Mouse (Mus musculus) duodenum, adult 2 months (tissue): ENCODE results near the gene Olfr1380. TPM values are rescaled to one million over a fixed set of nuclear protein-coding genes. Genes with fewer than 3 reads are reported as not detected.

Experiments used
- polyA plus RNA-seq: library from polyadenylated mRNA; depleted of rRNA; stranded (reverse); fragments of >200 nt; gene quantifications from 2 replicates; pipeline ENCODE4 v1.2.3, GENCODE M21; 2012; ENCODE audit warnings: low replicate concordance; rRNA removed

The Olfr1380 gene
- polyA plus RNA-seq, result not detected in 2 replicates

GRCm38 (mm10) chr11:49556578-49556977 is at the start of gene Olfr1380:
Olfr1380 (plus strand) TSS chr11:49556878.

GRCm38 (mm10) chr11:49519348-49519747 is 37.3 kb upstream of the Olfr1380 start, which contains the start of gene Olfr1383:
Olfr1383 (plus strand) TSS chr11:49519648.

GRCm38 (mm10) chr11:49527947-49528346 is 28.7 kb upstream of the Olfr1380 start, which contains the start of gene Olfr1382:
Olfr1382 (plus strand) TSS chr11:49528247.

GRCm38 (mm10) chr11:49543149-49543548 is 13.5 kb upstream of the Olfr1380 start, which contains the start of gene Olfr1381:
Olfr1381 (plus strand) TSS chr11:49543449.

GRCm38 (mm10) chr11:49608938-49609867 is 52.5 kb downstream of the Olfr1380 start, which contains the start of gene Flt4:
Flt4 (plus strand) TSS chr11:49609263.

Other genes starting within 250 kb of the Olfr1380 start
- gene Olfr1391, start 234.1 kb upstream of the Olfr1380 start, polyA plus RNA-seq, result not detected in 2 replicates
- gene Olfr1390, start 221.7 kb upstream of the Olfr1380 start, polyA plus RNA-seq, result not detected in 2 replicates
- not detected in 2 replicates for gene Olfr1389, start 133.8 kb upstream of the Olfr1380 start, polyA plus RNA-seq
- gene Olfr1388, start 120.3 kb upstream of the Olfr1380 start, polyA plus RNA-seq, result not detected in 2 replicates
- gene Olfr1387, start 101.5 kb upstream of the Olfr1380 start, polyA plus RNA-seq, result not detected in 2 replicates
- gene Olfr1386, start 91.8 kb upstream of the Olfr1380 start, polyA plus RNA-seq, result not detected in 2 replicates
- not detected in 2 replicates for gene Olfr1385, start 67.8 kb upstream of the Olfr1380 start, polyA plus RNA-seq
- not detected in 2 replicates for gene Olfr1384, start 50.2 kb upstream of the Olfr1380 start, polyA plus RNA-seq
- not detected in 2 replicates for gene Olfr1383, start 37.2 kb upstream of the Olfr1380 start, polyA plus RNA-seq
- gene Olfr1382, start 28.6 kb upstream of the Olfr1380 start, polyA plus RNA-seq, result not detected in 2 replicates
- gene Olfr1381, start 13.4 kb upstream of the Olfr1380 start, polyA plus RNA-seq, result not detected in 2 replicates
- 4.3 and 4.4 TPM in 2 replicates for gene Flt4, start 52.4 kb downstream of the Olfr1380 start, polyA plus RNA-seq
- 9.7 and 22.7 TPM in 2 replicates for gene Scgb3a1, start 106.7 kb downstream of the Olfr1380 start, polyA plus RNA-seq
- 1.4 and 1.7 TPM in 2 replicates for gene Cnot6, start 155.8 kb downstream of the Olfr1380 start, polyA plus RNA-seq
- gene Gfpt2, start 237.3 kb downstream of the Olfr1380 start, polyA plus RNA-seq, result 0.41 and 0.46 TPM in 2 replicates